Mouse (Mus musculus) layer of hippocampus, adult 9-10 months (tissue): ENCODE results near the gene Gls.

Source experiments
- DNase-seq: peaks from one replicate; pipeline ENCODE4 v3.0.0; 2022; ENCODE audit warnings: low spot score

Gls gene

DNA sequence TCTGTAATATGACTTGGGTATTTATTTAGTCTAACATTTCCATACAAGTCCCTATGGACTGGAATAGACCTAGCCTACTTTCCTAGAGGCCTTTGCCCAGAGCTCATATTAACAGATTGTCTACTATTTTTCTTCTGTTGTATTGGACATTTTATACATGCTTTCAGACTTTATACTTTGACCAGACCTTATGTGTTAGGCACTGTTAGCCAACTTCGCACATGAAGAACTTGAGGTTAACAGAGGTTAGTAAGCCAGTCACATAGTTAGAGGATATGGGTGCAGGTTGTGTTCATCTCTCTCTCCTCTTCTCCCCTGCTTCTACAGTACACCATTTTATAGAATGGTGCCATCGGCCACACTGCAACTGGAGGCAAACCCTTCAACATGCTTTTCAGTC is 75.0 kb downstream of the Gls start:
- DNase-seq, result no peak

GRCm38 (mm10) chr1:52156351-52156750 is 76.7 kb downstream of the Gls start:
- no peak for DNase-seq

DNA sequence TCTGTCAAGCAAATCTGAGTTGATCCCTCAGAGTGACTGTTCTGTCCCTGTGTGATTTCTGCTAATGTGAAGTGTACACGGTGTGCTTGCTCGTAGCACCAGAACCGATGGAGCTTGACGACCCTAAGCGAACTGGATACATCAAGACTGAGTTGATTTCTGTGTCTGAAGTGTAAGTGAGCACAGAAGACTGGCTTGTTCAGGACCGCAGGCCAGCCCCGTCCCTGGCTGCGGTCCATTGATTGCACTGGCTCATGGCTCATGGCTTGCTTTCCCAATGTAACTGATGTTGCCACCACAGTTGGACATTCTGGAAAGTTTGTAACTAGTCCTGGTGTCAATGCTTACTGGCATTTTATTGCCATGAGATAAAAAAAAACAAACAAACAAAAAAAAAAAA is 78.1 kb downstream of the Gls start:
- no peak for DNase-seq

DNA sequence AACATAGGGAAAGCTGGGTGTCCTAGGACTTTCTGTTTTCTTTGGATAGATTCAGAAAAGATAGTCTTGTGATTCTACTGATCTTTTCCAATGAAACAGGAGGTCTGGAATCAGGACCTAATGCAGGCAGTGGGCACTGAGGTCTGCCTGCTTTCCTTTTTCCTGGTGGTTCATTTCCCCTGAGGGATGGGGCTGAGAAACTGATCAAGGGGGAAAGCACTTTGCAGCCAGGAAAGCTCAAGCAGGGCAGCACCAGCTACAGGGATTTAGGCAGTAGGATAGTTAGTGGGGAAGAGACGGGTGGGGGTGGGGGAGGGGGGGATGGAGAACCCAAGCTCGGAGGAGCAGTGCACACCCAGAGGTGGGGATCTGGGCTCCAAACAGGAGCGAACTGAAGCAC is 80.1 kb downstream of the Gls start:
- no peak for DNase-seq

DNA sequence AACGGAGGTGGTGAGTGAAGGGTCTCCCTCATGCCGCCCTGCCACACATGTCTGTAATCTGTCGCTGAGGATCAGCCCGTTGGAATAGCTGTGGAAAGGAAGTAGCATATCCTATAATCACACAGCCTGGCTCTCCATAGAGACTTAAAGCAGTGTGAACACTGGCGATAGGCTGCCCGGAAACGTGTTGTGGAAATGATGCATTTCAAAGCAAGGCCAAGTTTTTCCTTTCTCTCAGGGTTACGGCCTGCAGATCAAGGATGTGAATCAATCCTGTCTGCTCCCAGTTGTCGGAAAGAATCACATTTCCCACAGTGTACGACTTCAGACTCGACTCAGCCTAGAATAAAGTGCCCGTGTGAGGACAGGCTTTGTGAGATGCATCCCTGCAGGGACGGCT is 80.7 kb downstream of the Gls start:
- DNase-seq, result no peak

- DNase-seq, result no peak
These were observed 81.9 kb downstream of the Gls start for GRCm38 (mm10) chr1:52151166-52151565.

- DNase-seq, result no peak
These were observed 82.4 kb downstream of the Gls start for GRCm38 (mm10) chr1:52150676-52151075.

DNA sequence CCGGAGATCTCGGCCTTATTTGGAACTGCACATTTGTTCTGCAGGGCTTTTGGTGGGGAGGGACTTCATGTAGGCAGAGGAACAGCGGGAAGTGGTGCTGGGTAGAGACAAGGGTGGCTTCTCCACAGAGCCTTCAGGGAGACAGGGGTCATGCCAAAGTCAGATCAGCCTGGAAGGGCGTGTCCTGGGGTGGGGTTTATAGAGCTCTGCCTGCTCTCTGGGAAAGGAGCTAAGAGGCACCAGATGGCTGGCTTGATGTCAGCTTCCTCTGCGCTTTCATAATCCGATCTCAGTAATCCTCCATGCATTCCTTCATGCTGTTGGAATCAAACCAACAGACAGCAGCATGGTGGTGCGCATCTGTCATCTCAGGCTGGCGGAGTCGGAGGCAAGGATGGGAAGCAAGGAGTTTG is 83.1 kb downstream of the Gls start:
- peak; percentile 64 for DNase-seq

GRCm38 (mm10) chr1:52148696-52149095 is 84.3 kb downstream of the Gls start:
- DNase-seq, result no peak

- DNase-seq, result no peak
These were observed 84.9 kb downstream of the Gls start for GRCm38 (mm10) chr1:52148178-52148577.

GRCm38 (mm10) chr1:52147431-52147830 is 85.6 kb downstream of the Gls start:
- no peak for DNase-seq

- DNase-seq, result no peak
These were observed 86.6 kb downstream of the Gls start for GRCm38 (mm10) chr1:52146214-52146970.

DNA sequence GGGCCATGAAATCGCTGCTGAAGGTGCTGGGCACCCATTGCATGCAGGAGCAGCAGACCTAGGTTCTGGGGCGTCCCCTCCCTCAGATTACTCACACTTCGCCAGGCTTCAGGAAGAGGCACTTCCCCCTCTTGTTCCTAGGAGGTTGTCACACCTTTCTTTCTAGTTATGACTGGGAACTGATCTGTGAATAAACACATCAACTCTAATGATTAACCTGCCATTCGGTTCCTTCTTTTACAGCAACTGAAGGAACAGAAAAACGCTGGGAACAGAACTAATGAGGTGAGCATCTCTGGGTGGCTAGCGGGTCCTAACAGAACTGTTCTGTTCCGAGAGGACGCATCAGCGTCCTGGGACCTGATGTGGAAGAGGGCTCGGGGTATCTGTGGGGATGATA is 88.1 kb downstream of the Gls start:
- DNase-seq, result no peak

- DNase-seq, result no peak
These were observed 89.4 kb downstream of the Gls start for GRCm38 (mm10) chr1:52143596-52144156.

- no peak for DNase-seq
These were observed 89.8 kb downstream of the Gls start for GRCm38 (mm10) chr1:52143191-52143590.

DNA sequence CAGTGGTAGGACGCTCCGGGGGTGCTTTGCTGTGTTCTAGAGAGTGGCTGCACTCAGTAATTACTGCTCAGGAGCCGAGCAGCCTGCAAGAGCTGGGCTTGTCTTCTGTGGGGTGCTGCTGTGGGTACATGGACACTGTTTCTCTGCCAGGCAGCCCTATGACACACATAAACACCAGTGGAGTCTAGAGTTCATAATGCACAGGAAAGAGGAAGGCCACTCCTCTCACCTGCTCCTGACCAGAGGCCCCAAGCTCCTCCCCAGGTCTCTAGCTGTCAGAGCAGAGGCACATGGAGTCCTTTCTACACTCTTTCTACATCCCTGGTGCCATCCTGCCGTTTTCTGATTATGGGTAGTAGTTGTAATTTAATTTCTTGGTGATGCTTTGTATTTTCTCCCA is 90.9 kb downstream of the Gls start:
- no peak for DNase-seq

DNA sequence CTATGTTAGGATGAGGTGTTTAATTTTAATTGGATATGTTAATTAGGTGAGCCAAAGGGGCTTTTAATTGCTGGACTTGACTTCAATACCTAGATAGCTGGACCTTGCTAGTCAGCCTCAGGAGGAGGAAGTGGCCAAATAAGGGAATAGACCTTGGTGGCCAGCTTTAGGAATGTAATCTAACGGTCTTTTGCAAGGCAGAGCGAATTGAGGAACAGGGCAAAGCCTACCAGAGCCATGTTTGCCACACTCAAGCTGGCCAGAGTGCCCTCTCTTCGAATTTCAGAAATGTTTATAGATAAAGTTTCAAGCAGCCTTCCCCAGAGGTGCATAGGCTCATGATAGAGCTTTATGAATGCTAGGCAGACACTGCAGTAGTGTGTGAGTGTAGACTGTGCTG is 91.5 kb downstream of the Gls start:
- DNase-seq, result no peak

- no peak for DNase-seq
These were observed 92.5 kb downstream of the Gls start for GRCm38 (mm10) chr1:52140534-52140933.

DNA sequence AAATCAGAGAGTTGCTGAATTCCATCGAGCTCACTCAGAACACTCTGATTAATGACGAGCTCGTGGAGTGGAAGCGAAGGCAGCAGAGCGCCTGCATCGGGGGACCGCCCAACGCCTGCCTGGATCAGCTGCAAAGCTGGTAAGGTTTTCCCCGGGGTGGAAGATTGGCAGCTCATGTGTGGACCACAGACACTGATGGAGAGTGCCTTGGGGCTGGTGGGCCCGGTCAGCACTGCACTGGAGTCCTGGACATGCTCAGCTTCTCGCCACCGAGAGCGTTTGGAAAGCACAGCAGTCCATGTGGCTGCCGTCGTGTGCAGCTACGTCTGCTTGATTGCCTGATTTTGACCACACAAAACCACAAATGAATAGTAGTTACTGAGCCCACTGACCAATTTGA is 95.7 kb downstream of the Gls start:
- no peak for DNase-seq

GRCm38 (mm10) chr1:52133254-52133653 is 99.8 kb downstream of the Gls start:
- DNase-seq, result no peak

DNA sequence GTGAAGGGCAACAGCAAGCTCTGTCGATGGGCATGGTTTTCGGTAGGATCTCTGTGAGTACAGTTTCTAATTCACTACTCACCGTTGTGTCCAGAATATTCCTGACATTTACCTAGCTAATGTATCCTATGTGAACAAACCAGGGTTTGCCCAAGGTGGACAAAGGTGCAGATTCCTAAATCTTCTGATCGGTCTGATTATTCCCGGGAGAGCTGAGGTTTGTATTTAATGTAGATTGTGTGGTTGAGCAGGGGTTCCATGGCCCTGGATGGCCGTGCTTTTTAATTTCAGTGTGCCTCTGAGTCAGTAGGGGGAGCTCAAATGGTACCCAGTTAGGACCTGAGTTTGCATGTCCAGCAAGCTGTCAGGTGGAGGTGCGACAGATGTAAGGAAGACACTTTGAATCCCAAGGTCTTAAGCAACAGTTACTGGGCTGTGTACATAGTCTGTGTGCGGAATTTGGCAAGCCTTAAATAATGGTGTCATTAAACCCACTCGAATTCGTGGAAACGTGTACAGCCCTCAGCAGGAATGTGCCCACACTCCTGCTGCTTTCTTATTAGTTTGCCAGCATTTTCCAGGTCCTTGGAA is 101.2 kb downstream of the Gls start:
- DNase-seq, result no peak

DNA sequence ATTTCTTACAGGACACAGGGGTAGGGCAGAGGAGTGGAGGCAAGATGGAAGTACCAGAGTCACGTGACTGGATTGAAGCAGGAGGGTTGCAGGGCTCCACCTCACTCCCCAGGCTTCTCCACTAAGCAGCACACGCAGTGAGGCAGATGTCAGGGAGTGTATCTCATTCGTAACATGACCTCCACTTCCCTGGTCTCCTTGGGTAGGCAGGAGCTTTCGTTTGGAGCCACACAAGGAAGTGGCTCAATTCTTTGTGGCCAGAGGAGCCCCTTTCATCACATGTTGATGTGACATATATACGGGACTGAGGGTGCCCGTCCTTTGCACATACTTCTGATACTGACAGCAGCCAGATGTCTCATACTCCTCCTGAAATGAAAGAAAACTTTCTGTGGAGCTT is 103.2 kb downstream of the Gls start:
- no peak for DNase-seq

- DNase-seq, result no peak
These were observed 105.7 kb downstream of the Gls start for GRCm38 (mm10) chr1:52127350-52127749.

- DNase-seq, result no peak
These were observed 108.2 kb downstream of the Gls start for GRCm38 (mm10) chr1:52124818-52125217.
